Mouse (Mus musculus) adrenal gland (tissue): ENCODE measurements around the gene Bace2.

Source experiments
- intact Hi-C: fragments of 180-260 bp; cut with DNase I; formaldehyde crosslinking; loops from one replicate; pipeline ENCODE4 v1.15.1; 2025

Gene Bace2

DNA sequence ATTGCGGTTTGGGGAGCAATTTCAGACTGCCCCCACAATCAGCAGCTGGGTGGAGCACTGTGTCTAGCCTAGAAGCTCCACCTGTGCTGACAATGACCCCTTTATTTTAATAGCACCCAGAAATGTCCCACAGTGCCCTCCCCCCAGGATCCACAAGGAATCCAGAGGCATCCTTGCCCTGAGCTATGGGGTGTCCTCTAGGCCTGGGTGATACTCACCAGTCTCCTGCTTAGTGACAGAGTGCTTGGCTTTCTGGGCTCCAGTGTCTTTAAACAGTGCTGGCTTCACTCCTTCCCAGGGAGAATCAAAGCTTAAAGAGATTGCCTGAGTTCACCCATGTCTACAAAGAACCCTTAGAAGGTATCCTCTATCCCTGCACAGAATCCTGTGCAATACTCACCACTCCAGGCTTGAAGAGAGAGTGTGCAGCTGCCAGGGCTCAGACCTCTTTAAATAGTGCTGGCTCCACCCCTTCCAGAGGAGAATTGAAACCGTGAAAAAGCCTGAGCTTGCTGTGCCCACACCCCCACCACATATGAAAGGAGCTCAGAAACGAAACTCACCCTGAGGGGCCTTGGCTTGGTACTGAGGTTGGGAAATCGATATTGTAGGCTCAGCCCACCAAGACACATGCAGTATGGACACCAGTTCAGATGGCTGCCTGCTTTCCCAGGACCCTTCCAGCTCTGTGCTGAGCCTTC, 106.1 kb downstream of the Bace2 start, which contains the start of gene Mx1:
Mx1 (minus strand) TSS at position 427 of the 701 bp plus-strand sequence.
- intact Hi-C loops, result no loop called here

DNA sequence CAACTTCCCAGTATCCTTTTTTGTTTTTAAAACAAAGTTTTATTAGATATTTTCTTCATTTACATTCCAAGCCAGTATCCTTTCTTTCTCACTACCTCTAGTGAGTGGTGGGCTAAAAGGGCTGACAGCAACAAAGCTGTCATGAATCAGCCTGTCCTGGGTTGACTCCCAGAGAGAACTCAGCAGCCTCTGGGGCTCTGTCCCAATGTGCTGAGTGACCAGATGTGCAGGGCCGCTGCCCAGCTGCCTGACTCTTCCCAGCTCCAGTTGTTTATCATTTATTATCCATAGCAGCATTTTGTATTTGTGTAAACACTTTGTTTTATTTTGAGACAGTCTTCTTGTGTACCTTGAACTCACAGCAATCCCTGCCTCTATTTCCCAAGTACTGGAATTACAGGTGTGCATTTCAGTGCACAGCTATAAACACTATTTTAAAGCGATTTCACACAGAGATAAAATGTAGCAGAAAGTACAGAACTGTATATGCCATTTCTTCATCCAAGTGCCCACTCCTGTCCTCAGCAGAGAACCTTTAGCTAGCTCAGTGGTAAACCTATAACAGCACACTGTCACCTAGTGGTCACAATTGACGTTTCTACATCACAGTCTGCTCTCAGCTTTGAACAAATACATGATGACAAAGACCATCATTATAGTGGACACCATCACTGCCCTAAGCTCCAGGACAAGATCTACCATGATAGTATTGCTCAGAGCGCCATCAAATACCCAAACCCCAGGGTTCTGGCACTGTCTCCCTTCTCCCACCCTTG, 109.8 kb downstream of the Bace2 start:
- intact Hi-C loops, result loop anchor here (5.0 kb wide), 1 partner anchor 154 kb away; no protein-coding TSS in a partner anchor

DNA sequence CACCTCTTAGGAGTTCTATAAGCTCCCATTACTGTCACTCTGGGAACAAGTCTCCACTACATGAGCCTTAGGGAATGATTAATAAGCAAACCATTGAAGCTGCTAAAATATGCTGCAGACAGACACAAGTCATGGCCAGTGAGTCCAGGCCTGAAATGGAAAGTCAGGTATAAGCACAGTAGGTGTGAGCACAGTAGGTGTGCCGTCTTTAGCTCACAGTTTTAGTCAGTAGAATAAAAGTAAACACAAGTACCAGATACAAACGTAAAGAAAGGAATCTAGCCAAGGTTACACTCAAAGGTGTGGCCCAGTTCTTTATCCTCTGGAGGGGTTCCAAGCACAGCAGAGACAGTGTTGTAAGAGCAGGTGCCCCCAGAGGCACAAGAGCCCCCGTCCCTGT, 110.9 kb downstream of the Bace2 start:
- intact Hi-C loops, result loop anchor here (5.0 kb wide), 1 partner anchor 155 kb away; no protein-coding TSS in a partner anchor

DNA sequence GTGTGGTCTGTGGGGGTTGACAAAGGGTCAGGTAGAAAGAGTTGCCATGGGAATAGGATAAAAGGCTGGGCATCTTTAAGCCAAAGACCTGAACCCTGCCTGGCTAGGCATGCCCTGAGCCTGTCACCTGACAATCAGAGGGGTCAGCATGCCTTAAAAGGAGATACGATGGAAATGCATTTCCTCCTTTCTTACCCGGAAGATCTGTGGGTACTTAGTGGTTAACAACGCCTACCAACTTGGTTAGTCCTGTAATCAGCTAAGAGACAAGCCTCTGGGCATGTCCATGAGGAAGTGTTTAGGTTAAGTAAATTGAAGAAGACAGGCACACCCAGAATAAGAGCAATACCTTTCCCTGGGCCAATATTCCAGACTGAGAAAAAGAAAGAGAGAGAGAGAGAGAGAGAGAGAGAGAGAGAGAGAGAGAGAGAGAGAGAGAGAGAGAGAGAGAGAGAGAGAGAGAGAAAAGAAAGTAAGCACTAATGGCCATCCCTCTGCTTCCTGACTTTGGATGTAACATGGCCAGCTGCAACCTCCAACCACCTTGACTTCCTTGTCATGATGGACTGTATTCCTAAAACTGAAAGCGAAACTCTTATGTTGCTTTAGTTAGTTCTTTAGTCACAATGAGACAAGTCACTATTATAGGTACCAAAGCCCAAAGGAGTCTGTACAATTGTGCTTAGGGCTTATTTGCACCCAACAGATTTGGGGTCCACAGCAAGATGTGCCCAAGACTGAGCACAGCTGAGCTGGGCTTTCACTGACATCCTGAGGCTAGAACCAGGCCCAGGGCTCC, 111.7 kb downstream of the Bace2 start:
- intact Hi-C loops, result loop anchor here (5.0 kb wide), 1 partner anchor 156 kb away; no protein-coding TSS in a partner anchor

DNA sequence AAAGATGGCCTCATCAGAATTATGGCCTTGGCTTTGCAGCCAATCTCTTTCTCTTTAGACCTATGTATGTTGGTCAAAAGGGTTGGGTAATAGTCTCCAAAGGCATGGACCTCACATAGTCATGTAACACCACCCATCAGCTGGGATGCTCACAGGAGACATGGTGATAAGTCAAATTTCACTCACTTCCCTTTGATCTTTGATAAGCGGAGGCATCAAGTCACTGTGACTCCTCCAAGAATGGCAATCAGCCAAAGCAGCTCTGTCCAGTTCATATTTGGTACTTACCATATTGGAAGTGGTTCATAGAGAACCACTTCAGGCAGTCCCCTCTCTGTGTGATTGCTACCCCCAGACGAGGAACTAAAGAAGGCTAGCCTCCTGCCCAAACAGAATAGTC, 118.1 kb downstream of the Bace2 start:
- intact Hi-C loops, result no loop called here

GRCm38 (mm10) chr16:97475581-97475980, 119.0 kb downstream of the Bace2 start:
- intact Hi-C loops, result no loop called here

GRCm38 (mm10) chr16:97476524-97476923, 120.0 kb downstream of the Bace2 start:
- intact Hi-C loops, result no loop called here

- intact Hi-C loops, result no loop called here
Observed at GRCm38 (mm10) chr16:97478655-97479054, 122.1 kb downstream of the Bace2 start.

DNA sequence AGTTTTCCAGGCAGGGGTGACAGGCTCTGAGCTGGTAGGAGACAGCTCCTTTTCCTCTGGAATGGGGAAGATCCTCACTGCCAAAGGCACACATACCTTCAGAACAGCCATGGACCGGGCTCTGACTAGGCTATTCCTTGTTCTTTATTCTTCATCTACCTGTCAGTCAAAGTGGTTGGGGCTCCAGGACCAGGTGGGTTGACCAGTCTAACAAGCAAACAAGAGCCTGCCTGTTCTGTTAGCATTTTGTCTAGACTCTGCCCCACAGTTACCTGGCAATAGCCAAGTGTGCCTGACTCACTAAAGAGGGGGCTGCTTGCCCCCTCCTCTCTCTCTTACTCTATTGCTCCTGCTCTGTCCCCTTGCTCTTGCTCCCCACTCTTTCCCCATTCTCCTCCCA, 135.8 kb downstream of the Bace2 start:
- intact Hi-C loops, result no loop called here
